Mouse (Mus musculus): ENCODE measurements around the gene Ehd2.

Ehd2 gene

DNA sequence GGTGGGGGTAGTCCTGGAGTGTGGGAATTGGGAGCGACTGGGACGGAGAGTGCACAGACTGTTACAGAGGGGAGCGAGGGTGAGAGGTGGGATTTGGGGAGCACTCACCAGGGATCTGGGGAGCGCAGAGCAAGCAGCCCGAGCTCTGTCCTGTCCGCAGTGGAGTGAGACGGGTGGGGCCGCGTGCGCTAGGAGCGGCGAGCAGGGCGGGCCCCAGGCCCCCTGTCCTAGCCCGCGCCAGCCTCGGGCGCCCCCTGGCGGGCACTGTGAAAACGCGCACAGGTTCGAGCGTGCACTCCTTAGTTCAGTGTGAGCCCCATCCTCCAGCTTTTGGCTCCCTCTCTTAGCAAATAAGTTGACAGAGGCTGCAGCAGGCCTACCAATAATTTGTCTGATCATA is at the start of gene Ehd2:
Ehd2 (minus strand) TSS at position 256 of the 400 bp plus-strand sequence.
- no peak for DNase-seq (ENCODE audit: low spot score)

DNA sequence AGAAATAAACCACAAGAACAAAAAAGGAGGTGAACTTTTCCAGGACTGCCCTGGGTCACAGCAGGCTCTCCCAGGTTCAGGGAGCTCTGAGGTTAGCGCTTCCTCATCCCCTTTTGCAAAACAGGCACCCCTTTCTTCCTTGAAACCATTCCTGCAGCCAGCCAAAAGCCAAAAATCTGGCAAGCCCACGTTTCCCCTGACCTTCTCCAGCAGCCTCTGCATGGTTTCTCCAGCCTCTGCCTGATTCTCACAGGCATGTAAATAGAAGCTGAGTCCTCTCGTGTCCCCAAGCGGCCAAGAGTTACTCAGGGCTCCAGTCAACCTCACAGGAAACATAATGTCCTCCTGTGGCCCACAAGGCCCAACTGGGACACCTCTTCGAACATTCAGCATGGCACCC is 48.0 kb upstream of the Ehd2 start:
- no peak for DNase-seq (ENCODE audit: low spot score)

- no peak for DNase-seq (ENCODE audit: low spot score)
Measured at GRCm38 (mm10) chr7:16014521-16015175, 47.3 kb upstream of the Ehd2 start.

GRCm38 (mm10) chr7:16013722-16014275 is 46.4 kb upstream of the Ehd2 start:
- DNase-seq (ENCODE audit: low spot score): no peak

- no peak for DNase-seq (ENCODE audit: low spot score)
Measured at GRCm38 (mm10) chr7:16012576-16013263, 45.4 kb upstream of the Ehd2 start.

- DNase-seq (ENCODE audit: low spot score): no peak
Measured at GRCm38 (mm10) chr7:16011418-16012085, 44.2 kb upstream of the Ehd2 start.

DNA sequence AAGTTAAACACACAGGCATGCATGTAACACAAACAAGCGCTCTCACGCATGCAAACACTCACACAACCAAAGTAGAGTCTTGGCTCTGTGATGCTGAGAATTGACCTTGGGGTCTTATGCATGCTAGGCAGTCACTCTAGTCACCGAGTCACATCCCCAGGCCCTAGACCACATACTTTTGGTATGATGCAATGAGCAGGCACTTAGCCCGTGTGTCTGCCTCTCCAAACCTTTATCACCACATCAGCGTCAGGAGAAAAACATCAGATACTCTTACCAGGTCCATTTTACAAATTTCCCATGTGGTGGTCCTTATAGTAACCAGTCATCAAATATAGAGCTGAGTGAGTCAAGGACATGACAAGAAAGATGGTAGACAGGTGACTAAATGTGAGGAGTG is 43.3 kb upstream of the Ehd2 start:
- DNase-seq (ENCODE audit: low spot score): no peak

GRCm38 (mm10) chr7:16009636-16010035 is 42.3 kb upstream of the Ehd2 start:
- no peak for DNase-seq (ENCODE audit: low spot score)

DNA sequence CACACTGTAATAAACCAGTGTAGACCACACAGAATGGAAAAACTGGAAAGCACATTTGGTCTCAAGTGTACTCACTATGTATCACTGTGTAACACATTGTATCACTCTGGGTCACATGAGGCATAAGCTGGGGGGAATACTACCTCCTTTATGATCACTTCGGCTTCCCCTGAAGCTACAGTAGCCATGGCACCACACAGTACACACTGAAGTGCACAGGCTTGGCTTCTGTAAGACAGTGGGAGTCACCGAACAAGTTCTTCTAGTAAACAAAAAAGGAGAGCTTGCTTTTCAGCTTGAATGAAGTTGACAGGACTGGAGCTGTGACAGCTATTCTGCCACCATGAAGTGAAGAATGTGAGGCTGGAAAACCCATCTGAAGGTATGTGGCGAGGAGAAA is 37.7 kb upstream of the Ehd2 start:
- DNase-seq (ENCODE audit: low spot score): no peak

GRCm38 (mm10) chr7:16004177-16004856 is 37.0 kb upstream of the Ehd2 start:
- no peak for DNase-seq (ENCODE audit: low spot score)

DNA sequence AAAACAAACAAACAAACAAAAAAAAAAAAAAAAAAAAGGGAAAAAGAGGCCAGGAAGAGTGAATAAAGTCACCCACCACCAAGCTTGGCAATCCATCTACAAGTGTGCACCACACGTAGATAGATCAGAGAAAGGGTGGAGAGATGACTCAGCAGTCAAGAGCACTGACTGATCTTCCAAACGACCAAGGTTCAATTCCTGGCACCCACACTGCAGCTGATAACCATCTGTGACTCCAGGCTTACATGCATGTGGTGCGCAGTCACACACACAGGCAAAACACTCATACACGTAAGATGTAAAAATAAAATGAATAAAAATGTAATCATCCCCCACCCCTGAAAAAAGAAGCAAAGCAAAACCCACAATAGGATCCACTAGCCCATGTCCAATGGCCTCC is 35.7 kb upstream of the Ehd2 start:
- DNase-seq (ENCODE audit: low spot score): no peak

- DNase-seq (ENCODE audit: low spot score): peak; percentile 67
Measured at GRCm38 (mm10) chr7:16002171-16002570, 34.8 kb upstream of the Ehd2 start.

DNA sequence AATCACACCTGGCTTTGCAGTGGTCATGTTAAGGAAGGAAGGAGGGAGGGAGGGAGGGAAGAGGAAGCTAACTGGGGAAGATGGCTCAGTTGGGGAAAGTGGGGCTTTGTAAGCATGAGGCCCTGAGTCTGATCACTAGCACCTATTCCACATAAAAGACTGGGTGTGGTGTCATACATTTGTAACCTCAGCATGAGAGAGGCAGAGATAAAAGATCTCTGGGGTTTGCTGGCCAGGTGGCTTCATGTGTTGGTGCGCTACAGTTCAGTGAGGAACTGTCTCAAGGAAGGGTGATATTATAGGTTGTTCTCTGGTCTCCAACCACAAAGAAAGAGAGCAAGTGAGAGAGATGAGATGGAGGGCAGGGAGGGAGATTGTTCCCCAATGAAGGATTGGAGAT is 34.3 kb upstream of the Ehd2 start:
- DNase-seq (ENCODE audit: low spot score): no peak

GRCm38 (mm10) chr7:15993789-15994188 is 26.4 kb upstream of the Ehd2 start:
- DNase-seq (ENCODE audit: low spot score): no peak

- no peak for DNase-seq (ENCODE audit: low spot score)
Measured at GRCm38 (mm10) chr7:15993152-15993551, 25.8 kb upstream of the Ehd2 start.

DNA sequence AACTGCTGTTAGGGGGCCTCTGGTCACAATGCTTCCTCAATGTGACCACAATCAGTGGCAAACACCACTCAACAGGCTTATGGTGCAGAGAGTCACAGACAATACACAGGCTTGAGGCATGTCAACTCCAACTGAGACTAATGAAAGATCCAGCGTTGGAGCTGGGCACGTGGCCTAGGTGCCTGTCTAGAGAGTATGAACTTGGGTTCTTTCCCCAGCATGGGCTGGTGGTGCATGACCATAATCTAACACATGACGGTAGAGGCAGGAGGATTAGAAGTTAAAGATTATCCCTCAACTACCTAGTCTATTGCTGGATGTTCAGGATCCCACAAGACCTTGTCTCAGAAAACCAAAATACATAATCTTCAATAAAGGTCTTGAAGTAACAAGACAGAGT is 24.4 kb upstream of the Ehd2 start:
- no peak for DNase-seq (ENCODE audit: low spot score)

DNA sequence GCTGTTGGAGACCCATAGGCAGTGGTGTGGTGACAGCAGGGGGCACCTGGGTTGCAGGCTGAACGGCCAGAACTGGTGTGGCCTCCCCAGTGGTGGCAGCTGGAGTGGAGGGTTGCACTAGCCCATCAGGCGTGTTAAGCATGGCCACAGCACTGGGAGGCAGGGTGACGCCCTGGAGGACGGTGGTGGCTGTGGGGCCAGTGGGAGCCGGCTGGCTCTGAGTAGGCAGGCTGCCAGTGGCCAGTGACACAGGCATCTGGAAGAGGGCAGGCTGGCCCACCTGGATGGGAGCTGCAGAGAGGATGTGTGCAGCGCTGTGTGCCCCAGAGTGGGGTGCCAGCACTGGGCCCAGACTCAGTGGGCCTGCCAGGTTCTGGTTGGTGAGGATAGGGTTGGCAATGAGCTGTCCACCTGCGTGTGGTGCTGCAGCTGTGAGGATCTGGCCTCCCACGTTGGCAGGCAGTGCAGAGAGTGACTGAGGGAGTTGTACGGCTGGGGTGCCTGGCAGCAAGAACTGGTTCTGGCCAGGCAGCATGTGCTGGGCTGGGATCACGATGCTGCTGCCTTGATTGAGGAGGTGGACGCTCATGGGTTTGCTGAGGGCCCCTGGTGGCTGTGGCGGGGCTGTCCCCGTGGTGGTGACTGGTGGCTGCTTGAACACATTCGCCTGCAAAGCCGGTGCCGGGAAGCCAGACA is 20.4 kb upstream of the Ehd2 start:
- DNase-seq (ENCODE audit: low spot score): no peak

DNA sequence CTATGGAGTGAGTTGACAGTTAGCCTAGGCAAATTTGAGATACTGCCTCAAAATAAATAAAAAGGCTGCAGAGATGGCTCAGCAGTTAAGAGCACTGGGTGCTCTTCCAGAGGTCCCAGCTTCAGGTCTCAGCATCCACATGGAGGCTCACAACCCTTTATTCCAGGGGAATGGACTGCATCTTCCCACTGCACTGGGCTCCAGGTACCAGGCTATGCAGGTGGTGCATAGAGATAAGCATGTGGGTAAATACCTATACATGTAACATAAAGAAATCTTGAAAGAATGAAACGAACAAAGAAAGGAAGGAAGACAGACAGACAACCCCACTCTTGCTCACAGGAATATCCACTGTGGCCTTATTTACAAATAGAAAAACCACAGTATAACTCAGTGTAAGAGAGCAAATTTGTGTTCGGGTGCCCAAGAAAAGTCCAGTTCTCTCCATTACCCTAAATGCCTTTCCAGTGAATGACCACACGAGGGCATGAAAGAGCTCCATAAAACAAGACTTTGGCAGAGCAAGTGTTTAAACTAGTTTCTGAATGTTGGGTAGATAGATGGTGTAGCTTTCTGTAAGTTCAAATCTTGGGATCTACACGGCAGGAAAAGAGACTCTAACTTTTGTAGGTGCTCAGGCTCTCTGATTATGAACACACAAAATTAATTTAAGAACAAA is 15.5 kb upstream of the Ehd2 start:
- DNase-seq (ENCODE audit: low spot score): no peak

GRCm38 (mm10) chr7:15981538-15981937 is 14.2 kb upstream of the Ehd2 start:
- DNase-seq (ENCODE audit: low spot score): no peak

DNA sequence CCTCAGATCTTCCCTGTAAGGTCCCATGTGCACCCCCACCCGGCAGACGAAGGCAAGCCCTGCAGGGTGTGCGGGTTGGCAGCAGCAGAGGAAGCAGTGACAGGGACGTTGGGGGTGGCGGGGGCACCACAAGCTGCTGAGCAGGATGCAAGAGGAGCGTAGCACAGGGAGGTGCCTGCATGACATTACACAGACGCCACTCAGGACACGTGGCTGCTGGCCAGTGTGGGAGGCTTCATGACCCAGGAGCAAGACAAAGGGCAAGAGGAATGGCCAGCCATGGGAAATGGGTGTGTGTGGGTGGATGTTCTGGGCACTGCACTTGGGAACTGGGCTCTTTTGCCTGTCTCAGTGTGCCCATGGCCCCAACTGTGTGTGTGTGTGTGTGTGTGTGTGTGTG is 12.9 kb upstream of the Ehd2 start:
- no peak for DNase-seq (ENCODE audit: low spot score)

- no peak for DNase-seq (ENCODE audit: low spot score)
Measured at GRCm38 (mm10) chr7:15975904-15976303, 8.5 kb upstream of the Ehd2 start.

Data from left cerebral cortex, adult 11 months (tissue).